Mouse (Mus musculus) liver, adult 2 months (tissue): ENCODE data around the gene B4galnt1. TPM values are rescaled to one million over a fixed set of nuclear protein-coding genes. Genes with fewer than 3 reads are reported as not detected.

ENCODE experiments used
- DNase-seq: peaks from one replicate; pipeline ENCODE4 v3.0.0-alpha.2; 2011; ENCODE audit warnings: low read depth, low spot score; ENCODE audit errors: extremely low read depth
- H3K27ac ChIP-seq: fragments of 200-500 bp; replicated peaks from 2 replicates; pipeline ENCODE4 v1.5.1; 2012; ENCODE audit warnings: low read depth, mild to moderate bottlenecking, control low read depth, inconsistent platforms, low read length; ENCODE audit not compliant: insufficient read depth
- H3K27me3 ChIP-seq: fragments of 200-500 bp; 2 replicates; pipeline ENCODE4 v1.6.1; 2012; ENCODE audit warnings: mild to moderate bottlenecking, moderate library complexity, low read length, inconsistent platforms; ENCODE audit not compliant: control insufficient read depth, insufficient read depth
- H3K36me3 ChIP-seq: fragments of 200-500 bp; 2 replicates; pipeline ENCODE4 v1.6.1; 2012; ENCODE audit warnings: low read length, inconsistent platforms; ENCODE audit not compliant: control insufficient read depth, insufficient read depth
- H3K4me1 ChIP-seq: fragments of 200-500 bp; 2 replicates; pipeline ENCODE4 v1.6.1; 2011; ENCODE audit warnings: low read length; ENCODE audit not compliant: control insufficient read depth, insufficient read depth
- H3K4me3 ChIP-seq: fragments of 200-500 bp; 2 replicates; pipeline ENCODE4 v1.5.1; 2011; ENCODE audit warnings: low read depth, mild to moderate bottlenecking, control low read depth, low read length, moderate library complexity; ENCODE audit not compliant: insufficient read depth
- H3K79me2 ChIP-seq: fragments of 200-500 bp; 2 replicates; pipeline ENCODE4 v1.6.1; 2012; ENCODE audit warnings: inconsistent platforms, mild to moderate bottlenecking, low read length, moderate library complexity; ENCODE audit not compliant: control insufficient read depth, insufficient read depth
- H3K9ac ChIP-seq: fragments of 200-500 bp; 2 replicates; pipeline ENCODE4 v1.6.1; 2012; ENCODE audit warnings: low read depth, mild to moderate bottlenecking, control low read depth, inconsistent platforms, low read length
- CTCF ChIP-seq: fragments of 200-500 bp; IDR thresholded peaks from 2 replicates; pipeline ENCODE4 v1.5.1; 2011; ENCODE audit warnings: low read depth, low read length, control low read depth
- POLR2A ChIP-seq: fragments of 200-500 bp; IDR thresholded peaks from 2 replicates; pipeline ENCODE4 v1.6.1; 2011; ENCODE audit warnings: low read length, control low read depth; ENCODE audit not compliant: insufficient read depth; ENCODE audit errors: extremely low read depth
- WGBS: fragments of 180-500 bp; shearing (Covaris S2); methylation state at CpG from one replicate; pipeline ENCODE4 v1.1.7; 2018; 5-methylcytosine and 5-hydroxymethylcytosine counted together
- polyA plus RNA-seq: library from polyadenylated mRNA; depleted of rRNA; stranded (reverse); fragments of >200 nt; gene quantifications from 2 replicates; pipeline ENCODE4 v1.2.3, GENCODE M21; 2012
- total RNA-seq: library from RNA; depleted of rRNA; stranded (reverse); fragments of >200 nt; gene quantifications from 2 replicates; pipeline ENCODE4 v1.2.3, GENCODE M21; 2014

B4galnt1 gene
- total and polyA plus RNA-seq, 2 experiments, result 21.9 to 85.0 TPM

GRCm38 (mm10) chr10:127196392-127196791, 31.4 kb downstream of the B4galnt1 start:
- TF ChIP-seq POLR2A (no peak), CTCF (no peak)
- H3K9ac ChIP-seq, result no peak overlapping the region
- WGBS, result 44% methylated on average over 5 of the region's 5 CpGs

GRCm38 (mm10) chr10:127197104-127197503, 32.1 kb downstream of the B4galnt1 start:
- 93% methylated on average over 8 of the region's 8 CpGs for WGBS
- Histone ChIP-seq H3K27me3 (no peaks in the 10 kb centered on the region), H3K36me3 (peaks cover 5% of the 10 kb centered on the region; the same call in 1 of the 2 replicates), H3K9ac (no peak overlapping the region), H3K4me1 (no peaks in the 10 kb centered on the region), H3K4me3 (no peak overlapping the region), H3K79me2 (no peaks in the 10 kb centered on the region), H3K27ac (no peak overlapping the region)
- DNase-seq, result no peak
- TF ChIP-seq POLR2A, result no peak
- no peak for TF ChIP-seq CTCF

More at GRCm38 (mm10) chr10:127196392-127196791, 31.4 kb downstream of the B4galnt1 start:
- 0 out of 2 replicates have a peak overlapping the region, but pooled peaks have one; percentile 19 for H3K27ac ChIP-seq
- H3K4me1 ChIP-seq, result no peaks in the 10 kb centered on the region
- no peak for DNase-seq
- H3K27me3 ChIP-seq, result no peaks in the 10 kb centered on the region
- H3K4me3 ChIP-seq, result no peak overlapping the region
- H3K36me3 ChIP-seq, result peaks cover 5% of the 10 kb centered on the region; the same call in 1 of the 2 replicates
- no peaks in the 10 kb centered on the region for H3K79me2 ChIP-seq

- WGBS, result 87% methylated on average over 11 of the region's 11 CpGs
- DNase-seq, result no peak
- peaks cover 8% of the 10 kb centered on the region; the same call in 1 of the 2 replicates for H3K36me3 ChIP-seq
- no peaks in the 10 kb centered on the region for H3K27me3 ChIP-seq
- H3K4me3 ChIP-seq, result no peak overlapping the region
- H3K79me2 ChIP-seq, result no peaks in the 10 kb centered on the region
- H3K4me1 ChIP-seq, result no peaks in the 10 kb centered on the region
- TF ChIP-seq CTCF (no peak), POLR2A (no peak)
- H3K27ac ChIP-seq, result no peak overlapping the region
- H3K9ac ChIP-seq, result no peak overlapping the region
Observed at GRCm38 (mm10) chr10:127197505-127198110, 32.6 kb downstream of the B4galnt1 start.

GRCm38 (mm10) chr10:127198492-127198891, 33.5 kb downstream of the B4galnt1 start:
- TF ChIP-seq POLR2A, result no peak
- no peak for TF ChIP-seq CTCF
- WGBS, result 59% methylated on average over 2 of the region's 2 CpGs

GRCm38 (mm10) chr10:127199068-127199467, 34.0 kb downstream of the B4galnt1 start:
- WGBS, result 85% methylated on average over 5 of the region's 5 CpGs
- no peak overlapping the region for H3K9ac ChIP-seq
- H3K27ac ChIP-seq, result no peak overlapping the region
- no peaks in the 10 kb centered on the region for H3K27me3 ChIP-seq
- H3K4me1 ChIP-seq, result no peaks in the 10 kb centered on the region
- no peak overlapping the region for H3K4me3 ChIP-seq
- H3K79me2 ChIP-seq, result no peaks in the 10 kb centered on the region
- peaks cover 8% of the 10 kb centered on the region; the same call in 1 of the 2 replicates for H3K36me3 ChIP-seq
- no peak for DNase-seq
- TF ChIP-seq POLR2A (no peak), CTCF (no peak)

More at GRCm38 (mm10) chr10:127198492-127198891, 33.5 kb downstream of the B4galnt1 start:
- Histone ChIP-seq H3K27ac (no peak overlapping the region), H3K4me1 (no peaks in the 10 kb centered on the region), H3K79me2 (no peaks in the 10 kb centered on the region), H3K36me3 (peaks cover 8% of the 10 kb centered on the region; the same call in 1 of the 2 replicates), H3K27me3 (no peaks in the 10 kb centered on the region), H3K4me3 (no peak overlapping the region), H3K9ac (no peak overlapping the region)
- no peak for DNase-seq

GRCm38 (mm10) chr10:127199474-127199873, 34.4 kb downstream of the B4galnt1 start:
- Histone ChIP-seq H3K9ac (no peak overlapping the region), H3K27me3 (no peaks in the 10 kb centered on the region), H3K79me2 (no peaks in the 10 kb centered on the region), H3K36me3 (peaks cover 8% of the 10 kb centered on the region; the same call in 1 of the 2 replicates), H3K27ac (no peak overlapping the region), H3K4me3 (no peak overlapping the region), H3K4me1 (no peaks in the 10 kb centered on the region)
- 91% methylated on average over 11 of the region's 11 CpGs for WGBS
- no peak for DNase-seq
- TF ChIP-seq CTCF (no peak), POLR2A (no peak)
